Mouse (Mus musculus) left cerebral cortex, postnatal 4 days (tissue): ENCODE measurements around the gene Sh3bgrl. TPM values are rescaled to one million over a fixed set of nuclear protein-coding genes. Genes with fewer than 3 reads are reported as not detected.

Experiments used
- DNase-seq: peaks from one replicate; pipeline ENCODE4 v3.0.0-alpha.2; 2022
- intact Hi-C: fragments of 180-260 bp; cut with DNase I; formaldehyde crosslinking; loops from one replicate; pipeline ENCODE4 v1.15.1; 2025
- total RNA-seq, 2 experiments: library from RNA; stranded (reverse); gene quantifications; 2 replicates each; pipeline ENCODE4 v1.2.3; 2021

Sh3bgrl gene
- total RNA-seq, 2 experiments from 2014 or later = 141 to 142 TPM

- DNase-seq = no peak
- intact Hi-C loops = no loop called here
Measured at GRCm38 (mm10) chrX:109130066-109130465, 34.9 kb downstream of the Sh3bgrl start.

GRCm38 (mm10) chrX:109131834-109132233 lies 36.7 kb downstream of the Sh3bgrl start:
- intact Hi-C loops = no loop called here
- DNase-seq = no peak

GRCm38 (mm10) chrX:109132463-109132862 lies 37.3 kb downstream of the Sh3bgrl start:
- intact Hi-C loops = no loop called here
- DNase-seq = no peak

- DNase-seq = no peak
- intact Hi-C loops = no loop called here
Measured at GRCm38 (mm10) chrX:109133500-109133899, 38.3 kb downstream of the Sh3bgrl start.

- intact Hi-C loops = no loop called here
- DNase-seq = no peak
Measured at GRCm38 (mm10) chrX:109136306-109136705, 41.1 kb downstream of the Sh3bgrl start.

GRCm38 (mm10) chrX:109136820-109137219 lies 41.7 kb downstream of the Sh3bgrl start:
- no peak for DNase-seq
- intact Hi-C loops = no loop called here

GRCm38 (mm10) chrX:109137295-109137694 lies 42.1 kb downstream of the Sh3bgrl start:
- intact Hi-C loops = no loop called here
- no peak for DNase-seq

GRCm38 (mm10) chrX:109141337-109141870 lies 46.2 kb downstream of the Sh3bgrl start:
- intact Hi-C loops = no loop called here
- DNase-seq = no peak

GRCm38 (mm10) chrX:109142281-109142680 lies 47.1 kb downstream of the Sh3bgrl start:
- intact Hi-C loops = no loop called here
- DNase-seq = no peak

- intact Hi-C loops = no loop called here
- no peak for DNase-seq
Measured at GRCm38 (mm10) chrX:109145779-109146178, 50.6 kb downstream of the Sh3bgrl start.

- intact Hi-C loops = no loop called here
- DNase-seq = no peak
Measured at GRCm38 (mm10) chrX:109147108-109147507, 51.9 kb downstream of the Sh3bgrl start.

- no peak for DNase-seq
- intact Hi-C loops = no loop called here
Measured at GRCm38 (mm10) chrX:109151228-109151627, 56.1 kb downstream of the Sh3bgrl start.

- no peak for DNase-seq
- intact Hi-C loops = no loop called here
Measured at GRCm38 (mm10) chrX:109160326-109160725, 65.2 kb downstream of the Sh3bgrl start.

- intact Hi-C loops = no loop called here
- no peak for DNase-seq
Measured at GRCm38 (mm10) chrX:109160901-109161300, 65.7 kb downstream of the Sh3bgrl start.

GRCm38 (mm10) chrX:109175038-109175437 lies 79.9 kb downstream of the Sh3bgrl start:
- intact Hi-C loops = no loop called here
- peak; percentile 8 for DNase-seq

- no peak for DNase-seq
- intact Hi-C loops = no loop called here
Measured at GRCm38 (mm10) chrX:109175470-109175869, 80.3 kb downstream of the Sh3bgrl start.

GRCm38 (mm10) chrX:109184706-109185478 lies 89.7 kb downstream of the Sh3bgrl start:
- intact Hi-C loops = no loop called here
- no peak for DNase-seq

GRCm38 (mm10) chrX:109189607-109190006 lies 94.4 kb downstream of the Sh3bgrl start:
- intact Hi-C loops = no loop called here
- no peak for DNase-seq

- no peak for DNase-seq
- intact Hi-C loops = no loop called here
Measured at GRCm38 (mm10) chrX:109190969-109191368, 95.8 kb downstream of the Sh3bgrl start.

- DNase-seq = no peak
- intact Hi-C loops = no loop called here
Measured at GRCm38 (mm10) chrX:109191436-109191835, 96.3 kb downstream of the Sh3bgrl start.

- DNase-seq = no peak
- intact Hi-C loops = no loop called here
Measured at GRCm38 (mm10) chrX:109196468-109196867, 101.3 kb downstream of the Sh3bgrl start, which contains the start of gene Gm6377. Gene Gm6377 (plus strand): TSS chrX:109196756.

GRCm38 (mm10) chrX:109207843-109208242 lies 112.7 kb downstream of the Sh3bgrl start:
- no peak for DNase-seq
- intact Hi-C loops = no loop called here
